Mouse (Mus musculus) lung, adult 2 months (tissue): ENCODE results near the gene Ryk. TPM values are rescaled to one million over a fixed set of nuclear protein-coding genes. Genes with fewer than 3 reads are reported as not detected.
A peak's percentile ranks its signal among the peaks of the same experiment; 100 is the strongest.

Source experiments
- DNase-seq: peaks from one replicate; pipeline ENCODE4 v3.0.0; 2022
- H3K4me1 ChIP-seq: fragments of 200-500 bp; 2 replicates; pipeline ENCODE4 v1.6.1; 2011; ENCODE audit warnings: low read length; ENCODE audit not compliant: control insufficient read depth, insufficient read depth
- H3K4me3 ChIP-seq: fragments of 200-500 bp; replicated peaks from 2 replicates; pipeline ENCODE3; 2011; ENCODE audit warnings: low read depth, mild to moderate bottlenecking, control low read depth, low read length; ENCODE audit errors: extremely low read depth
- CTCF ChIP-seq: fragments of 200-500 bp; IDR thresholded peaks from 2 replicates; pipeline ENCODE4 v1.5.1; 2011; ENCODE audit warnings: mild to moderate bottlenecking, low read length, control low read depth; ENCODE audit not compliant: insufficient read depth
- POLR2A ChIP-seq: fragments of 200-500 bp; IDR thresholded peaks from 2 replicates; pipeline ENCODE4 v1.6.1; 2011; ENCODE audit warnings: low read depth, mild to moderate bottlenecking, control low read depth, low read length, borderline replicate concordance; ENCODE audit errors: extremely low read depth
- WGBS: fragments of 180-500 bp; shearing (Covaris S2); methylation state at CpG from one replicate; pipeline ENCODE4 v1.1.7; 2018; 5-methylcytosine and 5-hydroxymethylcytosine counted together
- polyA plus RNA-seq: library from polyadenylated mRNA; depleted of rRNA; stranded (reverse); fragments of >200 nt; gene quantifications from 2 replicates; pipeline ENCODE4 v1.2.3, GENCODE M21; 2012

Ryk gene
- polyA plus RNA-seq, 1 experiment = 76.1 TPM

DNA sequence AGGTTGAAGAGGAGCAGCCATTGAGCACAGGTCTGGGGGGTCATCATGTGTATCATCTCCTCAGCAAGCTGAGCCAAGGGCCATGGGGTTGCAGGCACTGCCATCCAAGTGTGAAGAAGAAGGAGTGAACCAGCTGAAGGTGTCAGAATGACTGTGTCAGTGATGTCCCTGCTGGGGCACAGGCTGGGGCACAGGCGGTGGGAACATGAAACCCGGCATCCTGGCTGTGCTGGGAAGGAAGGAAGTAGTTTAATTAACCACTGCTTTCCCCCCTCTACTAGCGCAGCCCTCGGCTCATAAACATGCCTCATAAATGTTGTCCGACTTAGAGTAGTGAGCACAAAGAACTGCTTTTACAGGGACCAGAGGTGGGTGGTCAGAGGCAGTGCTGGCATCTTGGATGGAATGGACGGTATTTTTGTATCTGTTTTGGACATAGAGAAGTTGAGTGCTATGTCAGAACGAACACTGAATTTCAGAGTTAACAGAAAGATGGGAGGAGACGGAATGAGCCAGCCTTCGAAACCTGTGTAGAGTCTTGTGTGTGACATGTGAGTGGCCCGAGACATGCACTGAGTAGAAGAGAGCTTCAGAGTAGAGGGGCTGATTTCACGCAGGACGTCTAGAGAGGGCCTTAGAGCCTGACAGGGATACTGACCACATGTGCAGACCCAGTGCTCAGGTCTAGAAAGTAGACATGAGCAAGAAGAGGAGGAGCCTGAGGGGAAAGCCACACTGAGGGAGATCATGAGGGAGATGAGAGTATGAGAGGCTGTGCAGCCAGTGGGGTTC, 31.4 kb downstream of the Ryk start:
- TF ChIP-seq CTCF (no peak), POLR2A (no peak)
- 65% methylated on average over 12 of the region's 12 CpGs for WGBS
- peaks cover 12% of the 10 kb centered on the region for H3K4me1 ChIP-seq
- no peak for DNase-seq
- H3K4me3 ChIP-seq = no peak overlapping the region

DNA sequence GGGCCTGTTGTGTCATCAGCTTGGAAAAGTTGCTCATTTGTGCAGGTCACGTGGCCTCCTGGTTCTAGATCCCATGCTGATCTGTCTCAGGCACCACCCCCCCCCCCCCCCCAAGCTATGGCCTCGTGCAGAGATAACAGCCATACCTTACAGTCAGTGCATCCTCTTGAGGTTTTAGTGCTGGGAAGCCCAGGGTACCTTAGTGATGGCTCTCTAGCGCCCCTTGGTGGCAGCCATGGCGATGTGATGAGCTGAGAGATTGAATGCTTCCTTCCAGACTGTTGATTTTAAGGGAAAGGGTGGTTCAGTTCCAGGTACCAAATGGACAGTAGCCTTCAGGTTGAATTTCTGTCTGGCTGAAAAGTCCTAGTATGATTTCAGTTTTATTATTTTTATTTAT, 32.2 kb downstream of the Ryk start:
- H3K4me1 ChIP-seq = peaks cover 8% of the 10 kb centered on the region; the same call in 1 of the 2 replicates
- TF ChIP-seq CTCF (peak; percentile 93), POLR2A (no peak)
- WGBS = 15% methylated on average over 4 of the region's 4 CpGs
- DNase-seq = peak; percentile 80
- no peak overlapping the region for H3K4me3 ChIP-seq

DNA sequence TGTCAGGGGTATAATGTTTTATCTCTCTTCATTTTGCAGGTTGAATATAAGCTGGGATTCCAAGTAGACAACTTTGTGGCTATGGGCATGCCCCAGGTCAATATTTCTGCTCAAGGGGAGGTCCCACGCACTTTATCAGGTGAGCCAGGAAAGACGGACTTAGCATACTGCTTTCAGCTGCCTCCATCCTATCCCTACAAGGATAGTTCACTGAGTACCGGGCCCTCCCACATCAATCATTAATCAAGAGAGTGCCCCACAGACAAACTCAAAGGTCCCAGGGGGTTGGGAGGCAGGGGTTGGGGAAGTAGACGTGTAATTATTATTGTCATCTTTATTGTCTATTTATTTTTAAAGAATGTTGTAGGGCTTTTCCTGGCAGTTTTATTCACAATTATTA, 32.8 kb downstream of the Ryk start:
- H3K4me1 ChIP-seq = peaks cover 8% of the 10 kb centered on the region; the same call in 1 of the 2 replicates
- WGBS = 77% methylated on average over 4 of the region's 4 CpGs
- DNase-seq = no peak
- H3K4me3 ChIP-seq = no peak overlapping the region
- TF ChIP-seq POLR2A = no peak
- TF ChIP-seq CTCF = no peak

DNA sequence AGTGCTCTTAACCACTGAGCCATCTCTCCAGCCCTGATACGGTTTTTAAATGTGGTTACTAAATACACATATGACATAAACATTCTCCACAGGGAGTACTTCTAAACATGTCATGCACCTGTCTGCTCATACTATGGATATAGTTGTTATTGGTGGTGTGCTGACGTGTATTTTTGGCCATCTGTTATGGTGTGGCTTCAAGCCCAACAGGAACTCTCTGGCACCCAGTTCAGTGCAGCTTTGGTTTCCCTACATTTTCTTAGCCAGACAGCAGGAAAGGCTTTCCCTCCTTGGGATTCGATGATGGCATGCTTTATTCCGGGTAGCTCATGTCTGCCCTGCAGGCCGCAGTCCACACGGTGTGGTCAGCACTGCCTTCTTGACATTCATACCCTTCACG, 33.7 kb downstream of the Ryk start:
- Histone ChIP-seq H3K4me3 (no peak overlapping the region), H3K4me1 (peaks cover 5% of the 10 kb centered on the region; the same call in 1 of the 2 replicates)
- no peak for DNase-seq
- no peak for TF ChIP-seq POLR2A
- TF ChIP-seq CTCF = no peak
- 88% methylated on average over 7 of the region's 7 CpGs for WGBS

DNA sequence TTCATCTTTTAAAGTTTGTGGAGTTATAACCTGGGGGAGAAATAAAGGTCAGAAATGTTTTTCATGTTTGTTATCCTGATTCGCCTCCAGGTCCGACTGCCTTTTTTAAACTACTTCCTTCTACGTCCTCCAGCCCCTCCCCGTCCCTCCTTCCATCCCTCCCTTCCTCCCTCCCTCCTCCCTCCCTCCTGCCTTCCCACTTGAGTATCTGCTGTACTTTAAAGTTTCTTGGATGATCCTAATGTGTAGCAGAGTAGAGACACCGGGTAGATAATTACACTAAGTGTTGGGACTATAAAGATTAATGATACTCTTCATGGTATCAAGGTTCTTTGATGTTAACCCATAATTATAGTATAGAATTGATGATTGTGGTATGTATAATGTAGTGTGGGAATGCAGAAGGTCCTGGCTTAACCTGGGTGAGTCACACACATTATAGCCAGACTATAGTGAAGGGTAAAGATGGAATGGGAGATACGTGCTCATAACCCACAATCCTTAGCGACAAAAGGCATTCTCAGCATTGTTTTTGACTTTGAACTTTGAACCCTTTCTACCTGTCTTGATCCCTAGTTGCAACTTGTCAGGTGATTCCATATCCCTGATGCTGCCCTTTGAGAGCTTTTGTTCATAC, 41.5 kb downstream of the Ryk start:
- DNase-seq = no peak
- Histone ChIP-seq H3K4me1 (no peaks in the 10 kb centered on the region; the same call in 1 of the 2 replicates), H3K4me3 (no peak overlapping the region)
- WGBS = 65% methylated on average over 7 of the region's 7 CpGs
- TF ChIP-seq CTCF = no peak
- TF ChIP-seq POLR2A = no peak

DNA sequence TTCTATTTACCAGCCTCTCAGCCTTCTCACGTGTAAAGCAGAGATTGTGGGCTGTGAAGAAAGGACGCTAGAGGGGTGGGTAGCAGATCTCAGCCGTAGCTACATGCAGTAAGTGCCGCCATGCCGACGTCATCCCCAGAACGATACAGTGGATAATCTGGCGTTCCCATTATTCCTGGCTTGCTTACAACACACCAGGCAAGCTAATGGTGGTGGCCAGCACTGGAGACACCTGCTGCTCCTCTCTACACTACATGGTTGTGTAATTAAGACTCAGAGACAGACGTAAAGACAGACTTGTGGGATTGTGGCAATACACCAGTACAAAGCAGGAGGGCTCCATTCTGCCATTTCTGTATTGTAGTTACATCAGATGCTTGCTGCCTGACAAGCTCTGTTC, 43.2 kb downstream of the Ryk start:
- Histone ChIP-seq H3K4me3 (no peak overlapping the region), H3K4me1 (no peaks in the 10 kb centered on the region; the same call in 1 of the 2 replicates)
- DNase-seq = no peak
- WGBS = 90% methylated on average over 9 of the region's 9 CpGs
- TF ChIP-seq POLR2A (no peak), CTCF (no peak)

DNA sequence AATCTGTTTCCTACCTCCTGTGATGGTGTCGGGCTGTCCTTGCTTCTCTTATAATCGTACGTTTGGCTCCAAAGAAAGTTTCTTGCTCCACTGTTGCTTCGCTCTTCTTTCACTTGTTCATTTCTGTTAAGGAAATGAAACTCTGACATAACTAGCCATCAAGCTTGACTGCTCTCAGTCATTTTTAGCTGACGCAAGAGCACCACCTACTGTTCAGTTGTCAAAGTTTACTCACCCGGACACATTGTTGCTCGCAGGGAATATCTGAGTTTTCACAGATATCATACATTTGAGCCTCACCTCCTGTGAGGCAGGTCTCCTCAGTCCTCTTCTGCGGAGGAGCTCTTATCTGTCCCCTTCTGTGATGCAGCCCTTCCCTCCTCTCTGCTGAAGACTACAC, 44.8 kb downstream of the Ryk start:
- TF ChIP-seq POLR2A = no peak
- TF ChIP-seq CTCF = peak; percentile 47
- DNase-seq = no peak
- 25% methylated on average over 8 of the region's 8 CpGs for WGBS
- Histone ChIP-seq H3K4me3 (no peak overlapping the region), H3K4me1 (no peaks in the 10 kb centered on the region; the same call in 1 of the 2 replicates)

DNA sequence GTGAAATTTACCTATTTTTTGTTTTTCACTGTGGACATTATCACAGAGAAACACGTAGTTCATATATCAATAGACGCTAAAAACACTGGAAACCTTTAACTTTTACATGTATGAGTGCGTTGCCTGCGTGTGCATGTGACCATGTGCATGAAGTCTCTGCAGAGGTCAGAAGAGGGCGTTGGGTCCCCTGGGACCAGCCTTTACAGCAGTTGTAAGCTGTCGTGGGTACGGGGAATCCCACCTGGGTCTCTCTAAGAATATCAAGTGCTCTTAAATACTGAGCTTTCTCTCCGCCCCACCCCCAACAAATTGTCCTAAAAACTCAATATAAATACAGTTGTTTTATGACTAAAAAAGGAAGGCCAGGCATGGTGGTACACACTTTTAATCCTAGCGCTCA, 50.0 kb downstream of the Ryk start:
- H3K4me1 ChIP-seq = peaks cover 5% of the 10 kb centered on the region; the same call in 1 of the 2 replicates
- no peak for DNase-seq
- no peak for TF ChIP-seq POLR2A
- no peak for TF ChIP-seq CTCF
- WGBS = 88% methylated on average over 9 of the region's 9 CpGs
- no peak overlapping the region for H3K4me3 ChIP-seq

DNA sequence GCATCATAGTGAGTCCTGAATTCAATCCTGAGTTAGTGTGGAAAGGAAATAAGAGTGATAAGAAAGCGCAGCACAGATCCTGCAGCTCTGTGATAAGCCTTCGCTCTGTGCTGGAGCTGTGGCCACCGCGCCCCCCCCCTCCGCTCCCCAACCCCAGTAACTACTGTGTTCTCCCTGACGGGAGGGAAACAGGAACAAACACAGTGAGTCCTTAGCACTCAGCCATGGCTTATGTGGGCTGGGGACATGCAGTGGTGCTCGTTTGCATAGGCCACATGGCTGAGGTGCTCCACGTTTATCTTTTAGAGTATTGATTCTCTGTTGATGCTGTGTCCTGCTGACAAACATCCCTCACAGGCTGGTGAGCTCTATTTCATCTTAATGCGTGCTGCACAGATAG, 55.4 kb downstream of the Ryk start:
- DNase-seq = no peak
- Histone ChIP-seq H3K4me3 (no peak overlapping the region), H3K4me1 (peaks cover 18% of the 10 kb centered on the region)
- TF ChIP-seq CTCF = 0 out of 2 replicates have a peak, but pooled peaks have one; percentile 1
- TF ChIP-seq POLR2A = no peak
- WGBS = 48% methylated on average over 9 of the region's 9 CpGs
